Mouse (Mus musculus): ENCODE measurements around the gene Gspt1. TPM values are rescaled to one million over a fixed set of nuclear protein-coding genes. Genes with fewer than 3 reads are reported as not detected.

The Gspt1 gene
- polyA plus RNA-seq, 1 experiment from 2014 or later = 39.6 TPM

DNA sequence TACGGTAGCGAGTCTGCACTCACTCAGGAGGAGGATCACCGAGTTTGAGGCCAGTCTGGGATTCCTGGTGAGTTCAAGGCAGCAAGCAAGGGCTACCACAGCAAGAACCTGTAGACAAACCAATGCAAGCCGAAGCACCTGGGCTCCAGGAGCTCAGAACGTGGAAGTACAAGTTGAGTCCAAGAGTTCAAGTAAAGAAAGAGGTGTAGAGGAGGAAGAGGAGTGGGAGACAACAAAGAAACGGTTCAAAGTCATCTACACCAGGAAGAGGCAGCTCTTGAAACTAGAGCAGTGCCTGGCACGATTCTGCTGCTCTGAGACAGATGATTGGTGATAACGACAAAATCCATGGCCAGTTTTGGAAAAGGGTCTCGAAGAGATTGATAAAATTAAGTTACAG lies 8.4 kb downstream of the Gspt1 start:
- H3K4me1 ChIP-seq (ENCODE audit: control insufficient read depth, insufficient read depth, low read length) = peaks cover 2% of the 10 kb centered on the region; the same call in 1 of the 2 replicates
- no peaks in the 10 kb centered on the region for H3K27me3 ChIP-seq (ENCODE audit: control insufficient read depth, insufficient read depth, low read depth, low read length)
- H3K4me2 ChIP-seq (ENCODE audit: low read length) = no peak overlapping the region
- H3K9me3 ChIP-seq (replicated peaks; ENCODE audit: control insufficient read depth, low read length, poor library complexity, severe bottlenecking) = no peaks in the 10 kb centered on the region
- 85% methylated on average over 9 of the region's 9 CpGs for WGBS
- no peak for ATAC-seq
- H3K9ac ChIP-seq (ENCODE audit: low read depth, low read length) = no peak overlapping the region
- H3K4me3 ChIP-seq (ENCODE audit: low read depth, low read length) = no peak overlapping the region
- no peaks in the 10 kb centered on the region for H3K36me3 ChIP-seq (ENCODE audit: control insufficient read depth, insufficient read depth, low read length)
- no peak overlapping the region for H3K27ac ChIP-seq (ENCODE audit: low read length)

DNA sequence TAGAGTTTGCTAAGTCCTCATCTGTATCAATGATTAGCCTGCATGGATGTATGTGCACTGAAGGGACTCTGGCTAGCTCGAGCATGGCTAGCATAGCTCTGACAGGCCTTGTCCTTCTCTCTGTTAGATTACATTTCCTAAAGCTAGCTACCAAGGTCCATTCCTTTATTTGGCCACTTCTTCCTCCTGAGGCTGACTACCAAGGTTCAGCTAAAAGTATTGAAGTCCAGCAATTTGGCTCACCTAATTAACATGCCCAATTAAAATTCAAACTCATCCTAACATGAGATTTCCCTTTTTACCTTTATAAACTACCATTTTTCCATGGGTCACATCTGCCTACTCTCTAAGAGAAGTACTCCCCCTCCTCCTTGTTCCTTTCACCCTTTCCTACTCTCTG lies 11.7 kb downstream of the Gspt1 start:
- no peaks in the 10 kb centered on the region for H3K27me3 ChIP-seq (ENCODE audit: control insufficient read depth, insufficient read depth, low read depth, low read length)
- 90% methylated on average over 1 of the region's 1 CpGs for WGBS

DNA sequence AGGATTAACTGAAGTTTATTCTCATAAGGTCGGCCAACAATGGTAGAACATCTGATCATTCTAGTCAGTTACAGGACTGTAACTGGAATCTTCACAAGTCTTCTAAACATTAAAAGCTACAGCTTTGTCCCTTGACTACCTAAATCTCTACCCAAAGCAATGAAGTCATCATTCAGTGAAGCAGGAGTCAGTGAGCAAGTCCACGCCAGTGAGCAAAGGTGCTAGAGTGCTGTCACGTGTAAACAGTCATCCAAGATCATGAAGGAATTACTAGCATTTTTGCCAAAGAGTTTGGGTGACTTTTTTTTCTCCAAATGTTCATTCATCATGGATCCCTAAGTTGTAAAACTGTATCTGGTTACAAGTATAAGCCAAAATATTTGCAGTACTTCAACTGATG lies 36.3 kb downstream of the Gspt1 start:
- H3K4me3 ChIP-seq (ENCODE audit: low read depth, low read length) = no peak overlapping the region
- no peak overlapping the region for H3K27ac ChIP-seq (ENCODE audit: low read length)
- H3K4me2 ChIP-seq (ENCODE audit: low read length) = no peak overlapping the region
- ATAC-seq = no peak
- no peak overlapping the region for H3K9ac ChIP-seq (ENCODE audit: low read depth, low read length)
- no peaks in the 10 kb centered on the region for H3K27me3 ChIP-seq (ENCODE audit: control insufficient read depth, insufficient read depth, low read depth, low read length)
- H3K4me1 ChIP-seq (ENCODE audit: control insufficient read depth, insufficient read depth, low read length) = no peaks in the 10 kb centered on the region
- H3K9me3 ChIP-seq (replicated peaks; ENCODE audit: control insufficient read depth, low read length, poor library complexity, severe bottlenecking) = no peaks in the 10 kb centered on the region
- 88% methylated on average over 3 of the region's 3 CpGs for WGBS
- 0 out of 2 replicates have a peak, but pooled peaks cover 5% of the 10 kb centered on the region for H3K36me3 ChIP-seq (ENCODE audit: control insufficient read depth, insufficient read depth, low read length)

More for the DNA sequence above, 11.7 kb downstream of the Gspt1 start:
- H3K36me3 ChIP-seq (ENCODE audit: control insufficient read depth, insufficient read depth, low read length) = peaks cover 9% of the 10 kb centered on the region; the same call in 1 of the 2 replicates
- no peak overlapping the region for H3K27ac ChIP-seq (ENCODE audit: low read length)
- H3K4me3 ChIP-seq (ENCODE audit: low read depth, low read length) = no peak overlapping the region
- no peak overlapping the region for H3K4me2 ChIP-seq (ENCODE audit: low read length)
- no peaks in the 10 kb centered on the region for H3K9me3 ChIP-seq (replicated peaks; ENCODE audit: control insufficient read depth, low read length, poor library complexity, severe bottlenecking)
- H3K4me1 ChIP-seq (ENCODE audit: control insufficient read depth, insufficient read depth, low read length) = no peaks in the 10 kb centered on the region
- ATAC-seq = no peak
- no peak overlapping the region for H3K9ac ChIP-seq (ENCODE audit: low read depth, low read length)

DNA sequence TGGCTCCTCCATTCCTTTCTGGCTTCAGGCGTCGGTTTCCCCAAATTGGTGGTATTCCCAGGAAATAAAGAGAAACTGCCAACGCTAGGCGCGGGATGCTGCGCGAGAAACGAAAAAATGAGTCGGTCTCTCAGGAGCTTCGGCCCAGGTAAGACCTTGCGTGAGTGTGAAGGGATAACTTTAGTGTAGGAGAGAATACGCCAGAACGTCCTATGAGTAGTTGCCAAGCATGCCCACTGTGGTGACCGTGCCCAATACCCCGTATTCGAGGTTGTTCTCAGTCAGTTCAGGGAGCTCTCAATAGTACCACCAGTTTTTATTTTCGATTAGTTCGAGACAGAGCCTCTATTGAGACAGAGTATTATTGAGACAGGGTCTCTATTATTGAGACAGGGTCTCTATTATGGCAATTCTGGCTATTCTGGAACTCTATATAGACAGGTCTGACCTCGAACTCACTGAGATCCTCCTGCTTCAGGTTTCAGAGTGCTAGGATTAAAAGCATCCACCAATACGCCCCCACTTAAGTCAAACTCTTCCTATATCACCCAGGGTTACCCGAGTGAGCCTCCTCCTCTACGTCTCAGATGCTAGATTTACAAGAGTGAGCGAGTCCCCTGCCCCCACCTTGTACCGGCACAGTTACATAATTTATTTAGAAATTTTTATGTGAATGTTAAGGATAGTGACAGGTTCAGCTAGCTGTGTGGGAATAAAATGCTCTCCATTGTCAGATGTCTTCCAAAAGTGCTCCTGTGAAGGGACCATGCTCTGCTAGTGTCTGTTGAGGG lies 50.3 kb downstream of the Gspt1 start:
- Histone ChIP-seq H3K4me3 (ENCODE audit: low read depth, low read length) (peak overlapping the region; percentile 92), H3K9ac (ENCODE audit: low read depth, low read length) (peak overlapping the region; percentile 66), H3K4me2 (ENCODE audit: low read length) (peak overlapping the region; percentile 78), H3K27ac (ENCODE audit: low read length) (peak overlapping the region; percentile 34), H3K4me1 (ENCODE audit: control insufficient read depth, insufficient read depth, low read length) (peaks cover 25% of the 10 kb centered on the region), H3K9me3 (replicated peaks; ENCODE audit: control insufficient read depth, low read length, poor library complexity, severe bottlenecking) (no peaks in the 10 kb centered on the region), H3K27me3 (ENCODE audit: control insufficient read depth, insufficient read depth, low read depth, low read length) (no peaks in the 10 kb centered on the region), H3K36me3 (ENCODE audit: control insufficient read depth, insufficient read depth, low read length) (peaks cover 8% of the 10 kb centered on the region; the same call in 1 of the 2 replicates)
- WGBS = 6% methylated on average over 24 of the region's 24 CpGs
- ATAC-seq = peak; percentile 49

DNA sequence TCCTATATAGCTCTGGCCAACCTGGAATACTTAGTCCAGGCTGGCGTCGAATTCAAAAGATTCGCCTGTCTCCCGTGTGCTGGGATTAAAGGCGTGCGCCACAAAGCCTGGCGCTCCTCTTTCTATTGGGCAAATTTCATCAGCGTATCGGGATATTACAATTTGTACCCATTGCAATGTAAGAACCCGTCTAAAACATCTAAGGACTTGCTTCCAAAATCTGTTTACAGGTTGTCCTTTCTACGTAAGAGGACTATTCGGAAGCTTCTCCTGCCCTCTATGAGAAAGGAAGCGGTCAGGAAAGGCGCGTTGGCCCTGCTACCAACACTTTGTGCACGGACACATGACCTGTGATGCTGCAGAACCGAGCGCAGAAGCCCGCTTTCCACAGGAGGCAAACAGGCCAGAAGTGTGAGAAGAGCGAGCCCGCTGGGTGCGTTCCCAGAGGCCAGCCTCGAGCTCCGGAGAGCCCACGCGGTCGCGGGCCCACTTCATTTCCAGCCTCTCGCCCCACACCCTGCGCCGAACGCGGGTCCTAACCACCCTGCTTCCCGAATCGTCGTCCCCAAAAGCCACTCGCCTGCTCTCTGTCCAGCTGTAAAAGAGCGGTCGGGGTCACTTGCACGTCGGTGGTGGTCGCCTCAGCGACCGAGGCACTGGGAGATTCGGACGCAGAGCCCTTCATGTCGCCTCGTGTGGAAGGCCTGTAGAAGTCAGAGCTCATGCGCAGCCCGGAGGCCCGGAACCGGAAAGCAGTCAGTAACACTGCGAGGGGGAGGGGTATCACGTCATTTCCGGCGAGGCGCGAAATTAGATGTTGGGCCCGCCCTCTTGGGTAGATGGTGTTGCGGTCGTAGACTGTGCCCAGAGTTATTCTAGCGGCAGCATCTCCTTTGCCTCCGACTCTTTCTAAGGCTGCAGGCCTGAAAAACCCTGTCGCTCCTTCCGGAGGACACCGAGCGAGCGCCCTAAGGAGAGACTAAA lies 51.3 kb downstream of the Gspt1 start, which contains the start of gene Rsl1d1:
Gene Rsl1d1, minus strand, starts transcription at position 761 of the 984 bp plus-strand sequence.
- H3K36me3 ChIP-seq (ENCODE audit: control insufficient read depth, insufficient read depth, low read length) = peaks cover 9% of the 10 kb centered on the region; the same call in 1 of the 2 replicates
- WGBS = under 1% methylated on average over 68 of the region's 68 CpGs
- peaks cover 25% of the 10 kb centered on the region for H3K4me1 ChIP-seq (ENCODE audit: control insufficient read depth, insufficient read depth, low read length)
- H3K9ac ChIP-seq (ENCODE audit: low read depth, low read length) = peak within 1 kb of the TSS; percentile 89
- peak within 1 kb of the TSS; percentile 73 for H3K27ac ChIP-seq (ENCODE audit: low read length)
- ATAC-seq = peak; percentile 99
- H3K27me3 ChIP-seq (ENCODE audit: control insufficient read depth, insufficient read depth, low read depth, low read length) = no peaks in the 10 kb centered on the region
- peak within 1 kb of the TSS; percentile 92 for H3K4me3 ChIP-seq (ENCODE audit: low read depth, low read length)
- no peaks in the 10 kb centered on the region for H3K9me3 ChIP-seq (replicated peaks; ENCODE audit: control insufficient read depth, low read length, poor library complexity, severe bottlenecking)
- peak within 1 kb of the TSS; percentile 95 for H3K4me2 ChIP-seq (ENCODE audit: low read length)

DNA sequence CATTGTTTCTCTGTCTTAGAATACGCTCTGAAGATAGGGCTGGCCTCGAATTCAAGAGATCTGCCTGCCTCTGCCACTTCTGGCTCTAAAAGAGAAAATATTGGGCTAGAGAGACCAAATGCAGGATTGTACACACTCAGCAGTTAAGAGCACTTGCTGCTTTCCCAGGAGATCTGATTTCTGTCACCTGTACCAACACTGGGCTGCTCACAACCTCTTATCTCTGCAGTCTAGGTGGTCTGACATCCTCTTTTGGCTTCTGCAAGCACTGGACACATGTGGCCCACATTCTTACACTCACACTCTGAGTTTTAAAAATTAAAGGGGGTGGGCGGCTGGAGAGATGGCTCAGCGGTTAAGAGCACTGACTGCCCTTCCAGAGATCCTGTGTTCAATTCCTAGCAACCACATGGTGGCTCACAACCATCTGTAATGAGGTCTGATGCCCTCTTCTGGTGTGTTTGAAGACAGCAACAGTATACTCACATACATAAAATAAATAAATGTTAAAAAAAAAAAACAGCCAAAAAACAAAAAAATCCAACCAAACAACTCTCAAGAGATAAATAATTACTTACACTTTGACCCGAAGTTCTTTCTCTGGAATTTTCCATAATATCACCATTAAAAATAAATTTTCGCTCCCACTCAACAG lies 52.3 kb downstream of the Gspt1 start:
- peak overlapping the region; percentile 95 for H3K4me2 ChIP-seq (ENCODE audit: low read length)
- H3K4me1 ChIP-seq (ENCODE audit: control insufficient read depth, insufficient read depth, low read length) = peaks cover 25% of the 10 kb centered on the region
- peak overlapping the region; percentile 89; the same call in 1 of the 2 replicates for H3K9ac ChIP-seq (ENCODE audit: low read depth, low read length)
- no peaks in the 10 kb centered on the region for H3K27me3 ChIP-seq (ENCODE audit: control insufficient read depth, insufficient read depth, low read depth, low read length)
- ATAC-seq = no peak
- peaks cover 15% of the 10 kb centered on the region for H3K36me3 ChIP-seq (ENCODE audit: control insufficient read depth, insufficient read depth, low read length)
- no peaks in the 10 kb centered on the region for H3K9me3 ChIP-seq (replicated peaks; ENCODE audit: control insufficient read depth, low read length, poor library complexity, severe bottlenecking)
- 73% methylated on average over 6 of the region's 6 CpGs for WGBS
- H3K27ac ChIP-seq (ENCODE audit: low read length) = no peak overlapping the region
- H3K4me3 ChIP-seq (ENCODE audit: low read depth, low read length) = peak overlapping the region; percentile 92

DNA sequence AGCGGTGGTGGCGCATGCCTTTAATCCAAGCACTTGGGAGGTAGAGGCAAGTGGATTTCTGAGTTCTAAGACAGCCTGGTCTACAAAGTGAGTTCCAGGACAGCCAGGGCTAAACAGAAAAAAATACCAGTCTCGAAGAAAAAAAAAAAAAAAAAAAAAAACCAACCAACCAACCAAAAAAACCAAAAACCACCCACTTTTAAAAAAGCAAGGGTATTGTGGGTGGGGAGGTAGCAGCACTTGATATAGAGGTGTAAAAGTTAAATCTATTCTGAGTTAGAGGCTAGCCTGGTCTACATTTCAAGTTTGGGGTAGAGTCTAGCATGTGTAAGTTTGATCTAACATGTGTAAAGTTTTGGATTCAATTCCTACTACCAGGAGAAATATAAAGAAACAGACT lies 53.9 kb downstream of the Gspt1 start:
- H3K9ac ChIP-seq (ENCODE audit: low read depth, low read length) = no peak overlapping the region
- no peak overlapping the region for H3K27ac ChIP-seq (ENCODE audit: low read length)
- peaks cover 25% of the 10 kb centered on the region for H3K4me1 ChIP-seq (ENCODE audit: control insufficient read depth, insufficient read depth, low read length)
- no peak overlapping the region for H3K4me3 ChIP-seq (ENCODE audit: low read depth, low read length)
- H3K9me3 ChIP-seq (replicated peaks; ENCODE audit: control insufficient read depth, low read length, poor library complexity, severe bottlenecking) = no peaks in the 10 kb centered on the region
- ATAC-seq = no peak
- WGBS = 88% methylated on average over 3 of the region's 3 CpGs
- no peaks in the 10 kb centered on the region for H3K27me3 ChIP-seq (ENCODE audit: control insufficient read depth, insufficient read depth, low read depth, low read length)
- H3K36me3 ChIP-seq (ENCODE audit: control insufficient read depth, insufficient read depth, low read length) = peaks cover 27% of the 10 kb centered on the region
- H3K4me2 ChIP-seq (ENCODE audit: low read length) = no peak overlapping the region

DNA sequence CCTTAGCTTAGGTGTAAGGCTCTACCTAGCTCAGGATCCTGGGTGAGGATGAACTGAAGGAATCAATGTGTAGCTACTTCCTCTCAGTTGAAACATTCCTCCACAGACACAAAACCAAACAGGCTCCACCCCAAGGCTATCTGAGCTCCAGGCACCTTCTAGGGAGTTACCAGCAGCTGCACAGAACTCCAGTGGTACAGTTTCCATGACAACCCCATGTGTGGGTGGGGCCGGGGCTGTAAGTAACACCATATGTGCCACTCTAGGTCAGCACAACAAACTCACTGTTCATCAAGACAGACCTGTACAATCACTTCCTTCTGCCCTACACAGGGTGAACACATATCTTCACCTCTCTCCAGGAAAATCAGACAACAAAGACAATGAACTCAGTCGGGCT lies 55.7 kb downstream of the Gspt1 start:
- no peak overlapping the region for H3K4me2 ChIP-seq (ENCODE audit: low read length)
- H3K9ac ChIP-seq (ENCODE audit: low read depth, low read length) = no peak overlapping the region
- H3K4me3 ChIP-seq (ENCODE audit: low read depth, low read length) = no peak overlapping the region
- H3K9me3 ChIP-seq (replicated peaks; ENCODE audit: control insufficient read depth, low read length, poor library complexity, severe bottlenecking) = no peaks in the 10 kb centered on the region
- WGBS = 80% methylated on average over 2 of the region's 2 CpGs
- no peak for ATAC-seq
- H3K36me3 ChIP-seq (ENCODE audit: control insufficient read depth, insufficient read depth, low read length) = peaks cover 42% of the 10 kb centered on the region
- peaks cover 12% of the 10 kb centered on the region for H3K4me1 ChIP-seq (ENCODE audit: control insufficient read depth, insufficient read depth, low read length)
- no peak overlapping the region for H3K27ac ChIP-seq (ENCODE audit: low read length)
- no peaks in the 10 kb centered on the region for H3K27me3 ChIP-seq (ENCODE audit: control insufficient read depth, insufficient read depth, low read depth, low read length)
